Mouse (Mus musculus) bone marrow macrophage, adult 2 months (primary cell): ENCODE data around the gene Optn.

Experiments
- CTCF ChIP-seq: IDR thresholded peaks from 2 replicates; pipeline ENCODE4 v1.5.1; 2012; ENCODE audit warnings: low read depth, mild to moderate bottlenecking, low read length, moderate library complexity
- POLR2A ChIP-seq: IDR thresholded peaks from 2 replicates; pipeline ENCODE4 v1.6.1; 2012; ENCODE audit warnings: mild to moderate bottlenecking, low read depth, low read length, borderline replicate concordance

- TF ChIP-seq POLR2A (no peak), CTCF (no peak)
Observed at GRCm38 (mm10) chr2:5050562-5050961, 13.3 kb downstream of the Optn start.
